Mouse (Mus musculus) neural tube, embryonic 11.5 days (tissue): ENCODE measurements at regions not wholly inside any gene's neighbourhood (a gene's known extent, or its start where the extent isn't known, plus 50 kb on each side); places are given as distances from the start of the nearest gene placed in this dataset.

Experiments used
- ATAC-seq: fragments of 200-750 bp; cut with Nextera tagmentation; 2 replicates; pipeline ENCODE4 v1.8.0; 2017; ENCODE audit warnings: moderate number of reproducible peaks, mild to moderate bottlenecking, moderate TSS enrichment, moderate library complexity; ENCODE audit not compliant: insufficient read depth, low FRiP score, low TSS enrichment
- DNase-seq: peaks from one replicate; pipeline ENCODE4 v3.0.0-alpha.2; 2015; ENCODE audit warnings: low spot score
- H3K27ac ChIP-seq: fragments of 300-500 bp; sonication (generic); 2 replicates; pipeline ENCODE4 v1.5.1; 2014; ENCODE audit warnings: low read depth, mild to moderate bottlenecking, low read length
- H3K27me3 ChIP-seq: fragments of 300-500 bp; sonication (generic); 2 replicates; pipeline ENCODE4 v1.6.1; 2014; ENCODE audit warnings: mild to moderate bottlenecking, low read length, mixed read lengths; ENCODE audit not compliant: control insufficient read depth, insufficient read depth
- H3K36me3 ChIP-seq: fragments of 300-500 bp; sonication (generic); 2 replicates; pipeline ENCODE4 v1.6.1; 2014; ENCODE audit warnings: mild to moderate bottlenecking, low read length, moderate library complexity, mixed read lengths; ENCODE audit not compliant: control insufficient read depth, insufficient read depth
- H3K4me1 ChIP-seq: fragments of 300-500 bp; sonication (generic); 2 replicates; pipeline ENCODE4 v1.6.1; 2014; ENCODE audit warnings: low read length, mixed read lengths; ENCODE audit not compliant: control insufficient read depth, insufficient read depth
- H3K4me2 ChIP-seq: fragments of 300-500 bp; sonication (generic); 2 replicates; pipeline ENCODE4 v1.6.1; 2014; ENCODE audit warnings: low read depth, mild to moderate bottlenecking, moderate library complexity
- H3K4me3 ChIP-seq: fragments of 300-500 bp; sonication (generic); 2 replicates; pipeline ENCODE4 v1.5.1; 2014; ENCODE audit warnings: low read depth, low read length
- H3K9ac ChIP-seq: fragments of 300-500 bp; sonication (generic); 2 replicates; pipeline ENCODE4 v1.6.1; 2014; ENCODE audit warnings: mild to moderate bottlenecking, low read length
- H3K9me3 ChIP-seq: fragments of 300-500 bp; sonication (generic); 2 replicates; pipeline ENCODE4 v1.6.1; 2016; ENCODE audit warnings: low read length; ENCODE audit not compliant: control insufficient read depth
- WGBS: fragments of 180-500 bp; shearing (Covaris S2); extraction: QIAGEN DNeasy Blood & Tissue Kit; methylation state at CpG from one replicate; pipeline ENCODE4 v1.1.7; 2014; 5-methylcytosine and 5-hydroxymethylcytosine counted together

DNA sequence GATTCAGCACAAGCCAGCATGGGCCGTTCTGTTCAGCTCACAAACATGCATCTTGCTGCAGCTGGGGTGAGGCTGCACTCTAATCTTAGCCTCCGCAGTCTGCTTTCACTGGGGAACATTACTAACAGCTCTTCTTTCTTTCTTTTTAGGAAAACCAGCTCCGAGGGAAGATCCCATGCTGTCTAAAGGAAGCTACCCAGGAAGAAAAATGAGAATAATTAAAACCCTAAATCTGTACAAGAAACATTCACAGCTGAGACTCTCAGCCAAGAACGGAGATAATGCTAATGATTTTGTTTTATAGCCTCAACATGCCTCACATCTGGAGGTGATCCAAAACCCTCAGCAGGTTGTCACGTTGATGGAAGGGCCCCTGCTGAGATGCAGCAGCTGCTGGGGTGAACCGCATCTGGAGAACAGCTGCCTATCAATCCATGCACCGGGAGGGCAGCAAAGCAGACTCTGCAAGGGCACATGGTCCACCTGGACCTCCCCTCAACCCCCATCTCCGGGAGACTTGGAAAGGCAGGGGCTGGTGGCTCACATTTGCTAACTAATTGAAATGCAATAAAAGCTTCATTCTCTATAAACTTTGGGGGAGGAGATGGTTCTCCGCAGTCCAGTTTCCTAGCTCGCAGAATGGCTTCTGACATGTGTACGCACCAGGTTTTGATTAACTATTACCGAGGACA is 359.3 kb downstream of the Synb start:
- Histone ChIP-seq H3K9ac (no peak overlapping the region), H3K4me1 (no peaks in the 10 kb centered on the region), H3K4me2 (no peak overlapping the region), H3K27me3 (no peaks in the 10 kb centered on the region), H3K9me3 (no peaks in the 10 kb centered on the region), H3K4me3 (no peak overlapping the region), H3K36me3 (no peaks in the 10 kb centered on the region), H3K27ac (no peak overlapping the region)
- WGBS: 18% methylated on average over 12 of the region's 12 CpGs
- ATAC-seq: no peak
- peak; percentile 69 for DNase-seq

DNA sequence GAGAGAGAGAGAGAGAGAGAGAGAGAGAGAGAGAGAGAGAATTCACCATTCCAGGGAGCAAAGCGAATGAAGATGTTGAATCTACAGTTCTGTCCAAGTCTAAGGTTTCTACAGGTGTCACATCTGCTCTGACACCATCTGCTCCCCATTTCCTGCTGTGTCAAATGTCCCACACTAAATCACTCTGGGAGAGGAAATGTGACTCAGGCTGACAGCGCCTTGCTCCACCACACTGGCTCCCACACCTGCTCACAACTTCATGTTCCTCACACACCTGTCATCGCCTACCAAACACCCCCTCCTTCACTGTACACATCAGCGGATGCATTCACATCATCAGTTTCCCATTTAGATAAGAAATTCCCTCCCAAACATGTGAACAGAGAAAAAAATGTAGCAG is 366.3 kb downstream of the Synb start:
- Histone ChIP-seq H3K36me3 (no peaks in the 10 kb centered on the region), H3K4me2 (no peak overlapping the region), H3K4me3 (no peak overlapping the region), H3K27ac (no peak overlapping the region), H3K27me3 (no peaks in the 10 kb centered on the region), H3K9ac (no peak overlapping the region), H3K4me1 (0 out of 2 replicates have a peak, but pooled peaks cover 4% of the 10 kb centered on the region), H3K9me3 (no peaks in the 10 kb centered on the region)
- no peak for DNase-seq
- WGBS: 67% methylated on average over 4 of the region's 4 CpGs
- no peak for ATAC-seq

DNA sequence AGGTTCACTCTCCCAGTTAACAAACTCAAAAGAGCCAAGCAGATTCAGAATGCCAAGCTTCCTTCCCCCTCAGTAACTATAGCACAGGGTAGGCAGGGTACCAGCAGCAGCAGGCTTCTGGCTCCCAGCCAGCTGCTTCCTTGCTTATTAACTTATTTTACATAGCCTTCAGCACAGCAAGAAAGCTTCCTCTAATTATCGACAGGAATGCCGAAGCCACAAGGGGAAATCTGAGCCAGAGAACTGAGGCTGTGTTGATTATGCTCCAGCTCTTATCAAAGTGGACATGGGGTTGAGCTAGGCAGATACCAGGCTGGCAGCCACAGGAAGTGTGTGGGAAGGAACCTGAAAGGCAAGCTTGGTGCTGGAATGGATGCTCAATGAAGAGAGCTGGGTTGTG is 371.0 kb downstream of the Synb start:
- Histone ChIP-seq H3K27ac (no peak overlapping the region), H3K9ac (no peak overlapping the region), H3K9me3 (no peaks in the 10 kb centered on the region), H3K4me1 (0 out of 2 replicates have a peak, but pooled peaks cover 4% of the 10 kb centered on the region), H3K27me3 (no peaks in the 10 kb centered on the region), H3K4me3 (no peak overlapping the region), H3K36me3 (no peaks in the 10 kb centered on the region), H3K4me2 (no peak overlapping the region)
- DNase-seq (no peak), ATAC-seq (no peak)
- 21% methylated on average over 2 of the region's 2 CpGs for WGBS

DNA sequence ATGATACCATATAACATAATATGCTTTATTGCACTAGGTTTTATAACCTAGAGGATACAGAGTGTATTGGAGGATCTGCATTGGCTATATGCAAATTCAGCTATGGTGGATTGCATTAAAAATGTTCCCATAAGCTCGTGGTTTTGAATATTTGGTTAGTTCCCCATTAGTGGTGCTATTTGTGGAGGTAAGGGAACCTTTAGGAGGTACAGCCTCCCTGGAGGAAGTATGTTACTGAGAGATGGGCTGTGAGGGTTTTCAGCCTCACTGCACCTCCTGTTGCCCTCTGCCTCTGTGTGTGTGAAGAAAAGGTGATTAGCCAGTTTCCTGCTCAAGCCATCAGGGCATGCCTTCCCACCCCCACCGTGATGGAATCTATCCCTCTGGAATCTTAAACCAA is 372.1 kb downstream of the Synb start:
- H3K4me1 ChIP-seq: 0 out of 2 replicates have a peak, but pooled peaks cover 4% of the 10 kb centered on the region
- no peak overlapping the region for H3K4me3 ChIP-seq
- no peaks in the 10 kb centered on the region for H3K36me3 ChIP-seq
- no peak overlapping the region for H3K4me2 ChIP-seq
- ATAC-seq (no peak), DNase-seq (no peak)
- H3K27me3 ChIP-seq: no peaks in the 10 kb centered on the region
- no peak overlapping the region for H3K9ac ChIP-seq
- H3K9me3 ChIP-seq: no peaks in the 10 kb centered on the region
- WGBS: 52% methylated on average over 2 of the region's 2 CpGs
- H3K27ac ChIP-seq: no peak overlapping the region

DNA sequence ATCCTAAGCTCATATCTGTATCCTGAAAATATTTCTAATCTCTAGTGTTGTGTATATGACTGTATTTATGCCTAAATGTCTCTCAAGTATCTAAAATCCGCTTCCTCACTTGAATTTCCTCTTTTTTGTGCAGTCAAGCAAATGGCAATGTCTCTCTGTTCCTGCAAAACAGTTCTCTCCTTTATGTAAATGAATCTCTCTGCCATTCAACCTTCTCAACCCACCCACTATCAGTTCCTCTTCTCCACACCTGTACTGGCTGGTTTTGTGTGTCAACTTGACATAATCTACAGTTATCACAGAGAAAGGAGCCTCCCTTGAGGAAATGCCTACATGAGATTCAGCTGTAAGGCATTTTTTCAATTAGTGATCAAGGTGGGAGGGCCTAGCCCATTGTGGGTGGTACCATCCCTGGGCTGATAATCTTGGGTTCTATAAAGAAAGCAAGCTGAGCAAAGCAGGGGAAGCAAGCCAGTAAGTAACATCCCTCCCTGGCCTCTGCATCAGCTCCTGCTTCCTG is 375.5 kb downstream of the Synb start:
- H3K9me3 ChIP-seq: no peaks in the 10 kb centered on the region
- H3K4me1 ChIP-seq: 0 out of 2 replicates have a peak, but pooled peaks cover 4% of the 10 kb centered on the region
- H3K9ac ChIP-seq: no peak overlapping the region
- ATAC-seq: no peak
- no peak overlapping the region for H3K4me3 ChIP-seq
- no peaks in the 10 kb centered on the region for H3K27me3 ChIP-seq
- H3K27ac ChIP-seq: no peak overlapping the region
- DNase-seq: no peak
- 77% methylated on average over 1 of the region's 1 CpGs for WGBS
- H3K36me3 ChIP-seq: no peaks in the 10 kb centered on the region
- H3K4me2 ChIP-seq: no peak overlapping the region

DNA sequence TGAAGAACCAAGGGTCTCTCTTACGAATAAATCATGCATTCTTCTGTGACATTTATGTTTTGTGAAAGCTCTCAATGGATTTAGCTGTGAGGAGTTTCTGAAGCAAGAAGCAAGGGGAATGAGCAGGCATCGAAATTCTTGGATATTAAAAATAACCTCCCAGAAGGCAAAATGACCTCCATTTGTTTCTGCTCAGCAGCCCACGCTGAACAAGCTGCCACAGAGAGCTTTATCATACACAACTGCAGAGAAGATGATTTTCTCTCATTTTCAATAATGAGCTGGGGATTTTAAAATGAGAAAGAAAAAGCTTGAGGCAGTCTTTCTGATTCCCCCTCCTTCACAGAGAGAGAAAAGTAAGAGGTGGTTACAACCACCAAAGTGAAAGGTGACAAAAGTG is 394.2 kb downstream of the Synb start:
- Histone ChIP-seq H3K4me1 (no peaks in the 10 kb centered on the region), H3K9me3 (no peaks in the 10 kb centered on the region), H3K4me2 (no peak overlapping the region), H3K36me3 (no peaks in the 10 kb centered on the region), H3K27ac (no peak overlapping the region), H3K27me3 (no peaks in the 10 kb centered on the region), H3K9ac (no peak overlapping the region), H3K4me3 (no peak overlapping the region)
- 87% methylated on average over 3 of the region's 3 CpGs for WGBS
- ATAC-seq (no peak), DNase-seq (no peak)

DNA sequence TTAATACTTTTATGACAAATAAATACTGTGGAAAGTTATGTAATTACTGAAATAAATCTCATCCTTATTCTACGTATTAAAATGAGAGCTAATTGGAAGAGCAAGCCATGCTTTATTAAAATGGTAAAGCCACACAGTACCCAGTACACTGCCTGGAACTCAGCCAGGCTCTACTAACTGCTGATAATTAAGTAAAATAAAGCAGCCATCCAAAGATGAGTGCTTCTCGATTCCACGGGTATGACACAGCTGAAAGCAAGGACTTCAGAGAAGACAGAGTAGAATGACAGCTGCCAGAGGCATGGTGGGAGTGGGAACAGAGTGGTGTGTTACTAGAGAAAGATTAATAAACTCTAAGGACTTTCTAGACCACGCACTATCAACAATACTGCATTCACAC is 416.9 kb downstream of the Synb start:
- ATAC-seq: no peak
- Histone ChIP-seq H3K27me3 (no peaks in the 10 kb centered on the region), H3K4me3 (no peak overlapping the region), H3K4me1 (no peaks in the 10 kb centered on the region), H3K27ac (no peak overlapping the region), H3K9me3 (no peaks in the 10 kb centered on the region), H3K36me3 (no peaks in the 10 kb centered on the region), H3K4me2 (no peak overlapping the region), H3K9ac (no peak overlapping the region)
- WGBS: 84% methylated on average over 4 of the region's 4 CpGs
- no peak for DNase-seq

DNA sequence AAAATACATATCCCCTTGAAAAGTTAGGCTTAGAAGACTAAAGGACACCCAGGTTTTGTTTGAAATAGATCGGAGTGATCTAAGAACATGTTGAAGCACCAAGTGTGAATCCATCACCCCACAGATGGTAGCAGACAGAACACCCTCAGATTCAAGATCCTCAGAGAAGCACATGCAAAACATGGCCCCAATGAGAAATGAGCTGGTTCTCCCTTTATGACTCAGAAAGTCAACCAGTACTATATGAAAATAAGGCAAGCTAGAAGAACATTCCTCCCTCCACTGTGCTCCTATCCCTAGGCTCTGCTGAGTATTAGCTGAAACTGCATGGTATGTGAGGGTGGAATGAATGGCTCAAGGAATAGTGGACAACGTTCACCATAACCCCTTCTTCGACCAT is 433.0 kb downstream of the Synb start:
- Histone ChIP-seq H3K27ac (no peak overlapping the region), H3K4me3 (no peak overlapping the region), H3K4me1 (no peaks in the 10 kb centered on the region), H3K27me3 (no peaks in the 10 kb centered on the region), H3K9ac (no peak overlapping the region), H3K4me2 (no peak overlapping the region), H3K9me3 (no peaks in the 10 kb centered on the region), H3K36me3 (no peaks in the 10 kb centered on the region)
- WGBS: 85% methylated on average over 3 of the region's 3 CpGs
- no peak for DNase-seq
- no peak for ATAC-seq

DNA sequence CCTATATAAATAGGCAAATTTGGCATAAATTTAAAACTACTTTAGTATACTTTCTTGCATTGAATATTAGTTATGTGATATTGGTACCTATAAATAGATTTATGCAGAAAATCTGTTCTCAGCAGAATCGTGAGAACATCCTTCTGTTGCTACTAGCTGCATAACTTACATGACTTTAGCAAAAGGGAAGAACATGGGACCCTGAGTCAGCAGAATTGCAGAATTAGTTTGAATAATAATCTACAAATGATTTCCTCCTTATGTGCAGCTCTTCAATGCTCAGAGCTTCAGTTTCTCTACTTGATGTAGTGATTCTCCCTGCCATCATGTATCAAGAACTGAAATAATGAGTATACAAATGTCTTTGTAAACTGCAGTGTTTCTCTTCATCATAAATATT is 436.2 kb downstream of the Synb start:
- no peaks in the 10 kb centered on the region for H3K36me3 ChIP-seq
- no peaks in the 10 kb centered on the region for H3K9me3 ChIP-seq
- no peaks in the 10 kb centered on the region for H3K27me3 ChIP-seq
- ATAC-seq (no peak), DNase-seq (no peak)
- H3K27ac ChIP-seq: no peak overlapping the region
- H3K4me2 ChIP-seq: no peak overlapping the region
- 92% methylated on average over 1 of the region's 1 CpGs for WGBS
- no peak overlapping the region for H3K9ac ChIP-seq
- no peaks in the 10 kb centered on the region for H3K4me1 ChIP-seq
- no peak overlapping the region for H3K4me3 ChIP-seq
